Mouse (Mus musculus): ENCODE data around the gene Cenpf. TPM values are rescaled to one million over a fixed set of nuclear protein-coding genes. Genes with fewer than 3 reads are reported as not detected.

The Cenpf gene
- polyA plus RNA-seq, 1 experiment from 2014 or later = 49.8 TPM

GRCm38 (mm10) chr1:189627976-189628768 lies 59.7 kb downstream of the Cenpf start:
- H3K27ac ChIP-seq (ENCODE audit: low read length) = no peak overlapping the region
- no peaks in the 10 kb centered on the region for H3K9me3 ChIP-seq (replicated peaks; ENCODE audit: control insufficient read depth, low read length)
- no peak overlapping the region for H3K4me2 ChIP-seq (ENCODE audit: low read depth, low read length)
- ATAC-seq (ENCODE audit: low read depth) = no peak
- H3K27me3 ChIP-seq (ENCODE audit: control insufficient read depth, insufficient read depth, low read depth, low read length) = no peaks in the 10 kb centered on the region
- no peaks in the 10 kb centered on the region for H3K4me1 ChIP-seq (ENCODE audit: control insufficient read depth, low read depth, low read length)
- H3K36me3 ChIP-seq (ENCODE audit: control insufficient read depth, insufficient read depth) = no peaks in the 10 kb centered on the region
- 66% methylated on average over 9 of the region's 9 CpGs for WGBS (ENCODE audit: insufficient replicate concordance)
- H3K4me3 ChIP-seq (ENCODE audit: low read depth, low read length) = no peak overlapping the region
- no peak overlapping the region for H3K9ac ChIP-seq (ENCODE audit: low read depth, low read length)

- ATAC-seq (ENCODE audit: low read depth) = no peak
- Histone ChIP-seq H3K4me2 (ENCODE audit: low read depth, low read length) (no peak overlapping the region), H3K27me3 (ENCODE audit: control insufficient read depth, insufficient read depth, low read depth, low read length) (no peaks in the 10 kb centered on the region), H3K4me1 (ENCODE audit: control insufficient read depth, low read depth, low read length) (no peaks in the 10 kb centered on the region), H3K27ac (ENCODE audit: low read length) (no peak overlapping the region), H3K4me3 (ENCODE audit: low read depth, low read length) (no peak overlapping the region), H3K9ac (ENCODE audit: low read depth, low read length) (no peak overlapping the region), H3K9me3 (replicated peaks; ENCODE audit: control insufficient read depth, low read length) (no peaks in the 10 kb centered on the region), H3K36me3 (ENCODE audit: control insufficient read depth, insufficient read depth) (no peaks in the 10 kb centered on the region)
- WGBS (ENCODE audit: insufficient replicate concordance) = 75% methylated on average over 7 of the region's 7 CpGs
Measured at GRCm38 (mm10) chr1:189624756-189625155, 63.1 kb downstream of the Cenpf start.

- Histone ChIP-seq H3K4me3 (ENCODE audit: low read depth, low read length) (no peak overlapping the region), H3K27ac (ENCODE audit: low read length) (no peak overlapping the region), H3K4me2 (ENCODE audit: low read depth, low read length) (no peak overlapping the region), H3K36me3 (ENCODE audit: control insufficient read depth, insufficient read depth) (no peaks in the 10 kb centered on the region), H3K9ac (ENCODE audit: low read depth, low read length) (no peak overlapping the region), H3K27me3 (ENCODE audit: control insufficient read depth, insufficient read depth, low read depth, low read length) (no peaks in the 10 kb centered on the region), H3K9me3 (replicated peaks; ENCODE audit: control insufficient read depth, low read length) (no peaks in the 10 kb centered on the region), H3K4me1 (ENCODE audit: control insufficient read depth, low read depth, low read length) (no peaks in the 10 kb centered on the region)
- WGBS (ENCODE audit: insufficient replicate concordance) = 56% methylated on average over 13 of the region's 13 CpGs
- no peak for ATAC-seq (ENCODE audit: low read depth)
Measured at GRCm38 (mm10) chr1:189618970-189619740, 68.7 kb downstream of the Cenpf start.

GRCm38 (mm10) chr1:189617381-189617780 lies 70.5 kb downstream of the Cenpf start:
- Histone ChIP-seq H3K27me3 (ENCODE audit: control insufficient read depth, insufficient read depth, low read depth, low read length) (no peaks in the 10 kb centered on the region), H3K4me2 (ENCODE audit: low read depth, low read length) (no peak overlapping the region), H3K27ac (ENCODE audit: low read length) (no peak overlapping the region), H3K4me3 (ENCODE audit: low read depth, low read length) (no peak overlapping the region), H3K4me1 (ENCODE audit: control insufficient read depth, low read depth, low read length) (no peaks in the 10 kb centered on the region), H3K9me3 (replicated peaks; ENCODE audit: control insufficient read depth, low read length) (no peaks in the 10 kb centered on the region), H3K9ac (ENCODE audit: low read depth, low read length) (no peak overlapping the region), H3K36me3 (ENCODE audit: control insufficient read depth, insufficient read depth) (no peaks in the 10 kb centered on the region)
- 64% methylated on average over 5 of the region's 5 CpGs for WGBS (ENCODE audit: insufficient replicate concordance)
- no peak for ATAC-seq (ENCODE audit: low read depth)

- Histone ChIP-seq H3K4me3 (ENCODE audit: low read depth, low read length) (no peak overlapping the region), H3K9ac (ENCODE audit: low read depth, low read length) (no peak overlapping the region), H3K36me3 (ENCODE audit: control insufficient read depth, insufficient read depth) (no peaks in the 10 kb centered on the region), H3K4me2 (ENCODE audit: low read depth, low read length) (no peak overlapping the region), H3K27me3 (ENCODE audit: control insufficient read depth, insufficient read depth, low read depth, low read length) (no peaks in the 10 kb centered on the region), H3K27ac (ENCODE audit: low read length) (no peak overlapping the region), H3K9me3 (replicated peaks; ENCODE audit: control insufficient read depth, low read length) (no peaks in the 10 kb centered on the region), H3K4me1 (ENCODE audit: control insufficient read depth, low read depth, low read length) (no peaks in the 10 kb centered on the region)
- no peak for ATAC-seq (ENCODE audit: low read depth)
- 68% methylated on average over 7 of the region's 7 CpGs for WGBS (ENCODE audit: insufficient replicate concordance)
Measured at GRCm38 (mm10) chr1:189615246-189615645, 72.6 kb downstream of the Cenpf start.

- Histone ChIP-seq H3K36me3 (ENCODE audit: control insufficient read depth, insufficient read depth) (no peaks in the 10 kb centered on the region), H3K9ac (ENCODE audit: low read depth, low read length) (no peak overlapping the region), H3K9me3 (replicated peaks; ENCODE audit: control insufficient read depth, low read length) (no peaks in the 10 kb centered on the region), H3K4me2 (ENCODE audit: low read depth, low read length) (no peak overlapping the region), H3K27ac (ENCODE audit: low read length) (no peak overlapping the region), H3K4me1 (ENCODE audit: control insufficient read depth, low read depth, low read length) (no peaks in the 10 kb centered on the region), H3K27me3 (ENCODE audit: control insufficient read depth, insufficient read depth, low read depth, low read length) (no peaks in the 10 kb centered on the region), H3K4me3 (ENCODE audit: low read depth, low read length) (no peak overlapping the region)
- no peak for ATAC-seq (ENCODE audit: low read depth)
- 27% methylated on average over 7 of the region's 7 CpGs for WGBS (ENCODE audit: insufficient replicate concordance)
Measured at GRCm38 (mm10) chr1:189613076-189613475, 74.8 kb downstream of the Cenpf start.

GRCm38 (mm10) chr1:189611775-189612174 lies 76.1 kb downstream of the Cenpf start:
- Histone ChIP-seq H3K27me3 (ENCODE audit: control insufficient read depth, insufficient read depth, low read depth, low read length) (no peaks in the 10 kb centered on the region), H3K4me1 (ENCODE audit: control insufficient read depth, low read depth, low read length) (no peaks in the 10 kb centered on the region), H3K36me3 (ENCODE audit: control insufficient read depth, insufficient read depth) (no peaks in the 10 kb centered on the region), H3K27ac (ENCODE audit: low read length) (no peak overlapping the region), H3K4me3 (ENCODE audit: low read depth, low read length) (no peak overlapping the region), H3K4me2 (ENCODE audit: low read depth, low read length) (no peak overlapping the region), H3K9ac (ENCODE audit: low read depth, low read length) (no peak overlapping the region), H3K9me3 (replicated peaks; ENCODE audit: control insufficient read depth, low read length) (no peaks in the 10 kb centered on the region)
- WGBS (ENCODE audit: insufficient replicate concordance) = 67% methylated on average over 4 of the region's 4 CpGs
- no peak for ATAC-seq (ENCODE audit: low read depth)

- H3K4me3 ChIP-seq (ENCODE audit: low read depth, low read length) = no peak overlapping the region
- H3K36me3 ChIP-seq (ENCODE audit: control insufficient read depth, insufficient read depth) = no peaks in the 10 kb centered on the region
- H3K27me3 ChIP-seq (ENCODE audit: control insufficient read depth, insufficient read depth, low read depth, low read length) = no peaks in the 10 kb centered on the region
- H3K9ac ChIP-seq (ENCODE audit: low read depth, low read length) = no peak overlapping the region
- H3K4me2 ChIP-seq (ENCODE audit: low read depth, low read length) = no peak overlapping the region
- no peak for ATAC-seq (ENCODE audit: low read depth)
- 17% methylated on average over 5 of the region's 5 CpGs for WGBS (ENCODE audit: insufficient replicate concordance)
- no peaks in the 10 kb centered on the region for H3K4me1 ChIP-seq (ENCODE audit: control insufficient read depth, low read depth, low read length)
- H3K9me3 ChIP-seq (replicated peaks; ENCODE audit: control insufficient read depth, low read length) = no peaks in the 10 kb centered on the region
- H3K27ac ChIP-seq (ENCODE audit: low read length) = no peak overlapping the region
Measured at GRCm38 (mm10) chr1:189608640-189609039, 79.2 kb downstream of the Cenpf start.

GRCm38 (mm10) chr1:189608039-189608438 lies 79.8 kb downstream of the Cenpf start:
- H3K27ac ChIP-seq (ENCODE audit: low read length) = no peak overlapping the region
- H3K9ac ChIP-seq (ENCODE audit: low read depth, low read length) = no peak overlapping the region
- H3K27me3 ChIP-seq (ENCODE audit: control insufficient read depth, insufficient read depth, low read depth, low read length) = no peaks in the 10 kb centered on the region
- H3K9me3 ChIP-seq (replicated peaks; ENCODE audit: control insufficient read depth, low read length) = no peaks in the 10 kb centered on the region
- no peak for ATAC-seq (ENCODE audit: low read depth)
- WGBS (ENCODE audit: insufficient replicate concordance) = 59% methylated on average over 3 of the region's 3 CpGs
- no peaks in the 10 kb centered on the region for H3K36me3 ChIP-seq (ENCODE audit: control insufficient read depth, insufficient read depth)
- no peak overlapping the region for H3K4me3 ChIP-seq (ENCODE audit: low read depth, low read length)
- H3K4me1 ChIP-seq (ENCODE audit: control insufficient read depth, low read depth, low read length) = no peaks in the 10 kb centered on the region
- H3K4me2 ChIP-seq (ENCODE audit: low read depth, low read length) = no peak overlapping the region

All from liver, embryonic 16.5 days (tissue).